Mouse (Mus musculus) ES-Bruce4 (cell line): ENCODE data around the gene Slc38a3. TPM values are rescaled to one million over a fixed set of nuclear protein-coding genes. Genes with fewer than 3 reads are reported as not detected.

ENCODE experiments used
- H3K27ac ChIP-seq: 2 replicates; pipeline ENCODE4 v1.5.1; 2012; ENCODE audit warnings: low read length, inconsistent platforms; ENCODE audit not compliant: insufficient read depth
- H3K27me3 ChIP-seq: 2 replicates; pipeline ENCODE4 v1.6.1; 2012; ENCODE audit warnings: mild to moderate bottlenecking, low read length, inconsistent platforms; ENCODE audit not compliant: control insufficient read depth, poor library complexity, insufficient read depth, severe bottlenecking
- H3K36me3 ChIP-seq: 2 replicates; pipeline ENCODE4 v1.6.1; 2012; ENCODE audit warnings: inconsistent platforms, mild to moderate bottlenecking, low read length, moderate library complexity; ENCODE audit not compliant: control insufficient read depth, poor library complexity, insufficient read depth, severe bottlenecking
- H3K4me1 ChIP-seq: one replicate; pipeline ENCODE4 v1.8.1; 2011; ENCODE audit warnings: low read length; ENCODE audit not compliant: control insufficient read depth, insufficient read depth
- H3K4me3 ChIP-seq: 2 replicates; pipeline ENCODE4 v1.5.1; 2011; ENCODE audit warnings: low read depth, mild to moderate bottlenecking, low read length
- H3K9ac ChIP-seq: 2 replicates; pipeline ENCODE4 v1.6.1; 2012; ENCODE audit warnings: low read depth, mild to moderate bottlenecking, inconsistent platforms; ENCODE audit not compliant: poor library complexity, severe bottlenecking
- H3K9me3 ChIP-seq: replicated peaks from 2 replicates; pipeline ENCODE4 v1.6.1; 2012; ENCODE audit warnings: mild to moderate bottlenecking, low read length, inconsistent platforms; ENCODE audit not compliant: control insufficient read depth, poor library complexity, insufficient read depth, severe bottlenecking
- CTCF ChIP-seq: IDR thresholded peaks from one replicate; pipeline ENCODE4 v1.8.1; 2011; ENCODE audit warnings: low read depth, low read length
- EP300 ChIP-seq: IDR thresholded peaks from 2 replicates; pipeline ENCODE4 v1.6.1; 2011; ENCODE audit warnings: low read depth, low read length; ENCODE audit not compliant: insufficient read depth
- POLR2A ChIP-seq: IDR thresholded peaks from one replicate; pipeline ENCODE4 v1.8.1; 2011; ENCODE audit warnings: low read length; ENCODE audit not compliant: insufficient read depth
- polyA plus RNA-seq: library from polyadenylated mRNA; stranded (reverse); fragments of >200 nt; gene quantifications from 2 replicates; pipeline ENCODE4 v1.2.4, GENCODE M21; 2011; ENCODE audit warnings: low read depth; ENCODE audit not compliant: missing spikeins, insufficient read depth, insufficient read length

The Slc38a3 gene
- polyA plus RNA-seq, 1 experiment = 8.1 TPM

GRCm38 (mm10) chr9:107632478-107632877 is 36.9 kb downstream of the Slc38a3 start:
- peaks cover 14% of the 10 kb centered on the region for H3K4me1 ChIP-seq
- no peak overlapping the region for H3K27ac ChIP-seq
- TF ChIP-seq EP300 (no peak), POLR2A (no peak), CTCF (no peak)
- H3K9ac ChIP-seq = peak overlapping the region; percentile 89
- H3K27me3 ChIP-seq = no peaks in the 10 kb centered on the region
- peak overlapping the region; percentile 84; the same call in 1 of the 2 replicates for H3K4me3 ChIP-seq
- H3K9me3 ChIP-seq = no peaks in the 10 kb centered on the region
- H3K36me3 ChIP-seq = no peaks in the 10 kb centered on the region

GRCm38 (mm10) chr9:107631861-107632260 is 37.5 kb downstream of the Slc38a3 start:
- Histone ChIP-seq H3K27me3 (no peaks in the 10 kb centered on the region), H3K4me3 (no peak overlapping the region), H3K9me3 (no peaks in the 10 kb centered on the region), H3K4me1 (peaks cover 14% of the 10 kb centered on the region), H3K9ac (no peak overlapping the region), H3K27ac (no peak overlapping the region), H3K36me3 (no peaks in the 10 kb centered on the region)
- TF ChIP-seq POLR2A (no peak), EP300 (no peak), CTCF (no peak)

DNA sequence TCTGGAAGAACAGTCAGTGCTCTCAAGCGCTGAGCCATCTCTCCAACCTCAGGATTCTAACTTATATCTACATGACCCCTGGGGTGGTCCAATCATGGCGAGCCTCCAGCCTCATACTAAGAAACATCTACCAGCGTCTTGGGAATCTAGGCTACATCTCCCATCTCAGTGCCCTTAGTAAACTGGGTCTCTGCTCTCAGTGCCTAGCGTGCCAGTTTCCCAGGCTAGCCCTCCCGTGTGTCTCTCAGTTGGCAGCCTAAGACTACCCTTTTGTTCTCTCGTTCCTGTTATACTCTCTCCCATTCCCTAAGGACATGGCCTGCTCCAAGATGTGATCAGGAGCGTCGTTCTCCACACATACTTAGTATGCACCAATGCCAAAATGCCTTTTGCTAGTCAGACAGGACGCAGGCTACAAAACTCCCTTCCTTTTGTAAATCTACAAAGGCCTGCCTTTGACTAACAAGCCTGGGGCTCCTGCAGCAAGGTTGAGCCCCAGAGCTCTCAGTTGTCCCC is 38.0 kb downstream of the Slc38a3 start:
- H3K27ac ChIP-seq = no peak overlapping the region
- no peaks in the 10 kb centered on the region for H3K9me3 ChIP-seq
- TF ChIP-seq EP300 (no peak), POLR2A (no peak), CTCF (no peak)
- peaks cover 14% of the 10 kb centered on the region for H3K4me1 ChIP-seq
- H3K27me3 ChIP-seq = no peaks in the 10 kb centered on the region
- no peak overlapping the region for H3K9ac ChIP-seq
- H3K4me3 ChIP-seq = no peak overlapping the region
- H3K36me3 ChIP-seq = no peaks in the 10 kb centered on the region

DNA sequence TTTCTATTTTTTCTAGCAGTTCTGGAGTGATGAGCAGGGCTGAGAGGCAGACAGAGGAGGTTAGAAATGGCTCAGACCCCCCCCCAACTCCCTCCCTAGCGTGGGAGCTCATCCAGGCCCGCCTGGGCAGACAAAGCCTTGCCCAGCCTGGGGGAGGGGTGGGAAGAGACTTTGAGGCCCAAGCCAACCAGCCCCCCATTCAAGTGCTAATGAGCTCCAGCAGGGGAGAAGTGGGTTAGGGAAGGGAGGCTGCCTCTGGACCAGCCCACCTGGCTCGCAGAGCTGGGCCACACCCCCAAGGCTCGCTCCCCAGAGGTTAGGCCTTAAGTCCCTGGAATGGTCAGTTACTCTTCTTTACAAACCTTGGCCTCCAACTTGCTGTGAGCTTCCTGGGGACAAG is 38.8 kb downstream of the Slc38a3 start:
- H3K4me3 ChIP-seq = no peak overlapping the region
- H3K36me3 ChIP-seq = no peaks in the 10 kb centered on the region
- 0 out of 2 replicates have a peak overlapping the region, but pooled peaks have one; percentile 5 for H3K9ac ChIP-seq
- TF ChIP-seq EP300 (peak; percentile 99), CTCF (no peak)
- peaks cover 14% of the 10 kb centered on the region for H3K4me1 ChIP-seq
- no peaks in the 10 kb centered on the region for H3K9me3 ChIP-seq
- peak overlapping the region; percentile 37 for H3K27ac ChIP-seq
- H3K27me3 ChIP-seq = no peaks in the 10 kb centered on the region

GRCm38 (mm10) chr9:107629901-107630425 is 39.4 kb downstream of the Slc38a3 start:
- TF ChIP-seq EP300 (no peak), CTCF (no peak), POLR2A (no peak)
- H3K9me3 ChIP-seq = no peaks in the 10 kb centered on the region
- H3K27me3 ChIP-seq = no peaks in the 10 kb centered on the region
- no peaks in the 10 kb centered on the region for H3K36me3 ChIP-seq
- peak overlapping the region; percentile 37; the same call in 1 of the 2 replicates for H3K27ac ChIP-seq
- H3K4me1 ChIP-seq = peaks cover 17% of the 10 kb centered on the region
- peak overlapping the region; percentile 5; the same call in 1 of the 2 replicates for H3K9ac ChIP-seq
- peak overlapping the region; percentile 19 for H3K4me3 ChIP-seq

DNA sequence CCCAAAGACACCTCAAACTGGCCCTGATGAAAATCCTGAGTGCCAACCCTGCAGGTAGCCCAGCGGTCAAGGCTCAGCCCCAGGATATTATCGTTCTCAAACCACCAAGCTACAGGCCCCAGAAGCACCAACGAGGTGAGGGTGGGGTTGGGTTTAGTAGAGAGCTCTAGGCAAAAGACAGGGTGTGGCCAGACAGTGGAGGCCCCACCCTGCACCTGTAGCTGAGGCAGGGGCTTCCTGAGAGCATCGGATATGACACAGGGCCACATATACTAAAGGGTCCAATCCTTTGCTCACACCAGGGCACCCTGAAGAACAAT is 40.0 kb downstream of the Slc38a3 start:
- Histone ChIP-seq H3K27me3 (no peaks in the 10 kb centered on the region), H3K36me3 (no peaks in the 10 kb centered on the region), H3K4me3 (peak overlapping the region; percentile 29), H3K4me1 (peaks cover 18% of the 10 kb centered on the region), H3K27ac (peak overlapping the region; percentile 56; the same call in 1 of the 2 replicates), H3K9ac (peak overlapping the region; percentile 10; the same call in 1 of the 2 replicates), H3K9me3 (no peaks in the 10 kb centered on the region)
- TF ChIP-seq POLR2A (no peak), CTCF (no peak), EP300 (peak; percentile 89)
